Mouse (Mus musculus) testis, adult 2 months (tissue): ENCODE measurements around the gene Svs5.

Experiments used
- CTCF ChIP-seq: fragments of 200-500 bp; IDR thresholded peaks from 2 replicates; pipeline ENCODE4 v1.5.1; 2012; ENCODE audit warnings: low read depth, mild to moderate bottlenecking, inconsistent platforms, low read length, moderate library complexity; ENCODE audit not compliant: control insufficient read depth, insufficient read depth, insufficient replicate concordance
- POLR2A ChIP-seq: fragments of 200-500 bp; IDR thresholded peaks from 2 replicates; pipeline ENCODE4 v1.6.1; 2012; ENCODE audit warnings: low read depth, mild to moderate bottlenecking, inconsistent platforms, low read length, moderate library complexity; ENCODE audit not compliant: control insufficient read depth

DNA sequence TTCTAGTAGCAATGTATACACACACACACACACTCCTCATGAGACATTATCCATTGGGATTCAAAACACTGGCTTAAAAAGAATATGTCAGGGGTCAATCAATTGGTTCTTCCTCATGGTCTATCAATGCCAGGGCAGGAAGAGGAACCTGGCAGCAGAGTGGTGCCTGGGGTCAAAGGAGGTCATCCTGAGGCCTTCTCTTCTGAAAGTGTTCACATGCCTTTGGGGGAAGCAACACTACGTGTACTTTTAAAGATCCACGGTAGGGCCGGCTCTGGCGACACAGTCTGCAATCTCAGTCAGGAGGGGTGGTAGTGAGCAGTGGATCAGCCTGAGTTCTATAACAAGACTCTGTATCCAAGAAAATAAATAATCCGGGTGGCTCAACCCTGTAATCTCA is 27.1 kb downstream of the Svs5 start:
- TF ChIP-seq CTCF (no peak), POLR2A (no peak)
